Mouse (Mus musculus) spleen, adult 2 months (tissue): ENCODE data around the gene Chd1. TPM values are rescaled to one million over a fixed set of nuclear protein-coding genes. Genes with fewer than 3 reads are reported as not detected.

Experiments
- DNase-seq, 2 experiments: peaks; one replicate each; pipeline versions ENCODE4 v3.0.0 to v3.0.0-alpha.2; 2012 to 2021; ENCODE audit warnings: low spot score in 2 of 2, low read depth in 1 of 2
- H3K27ac ChIP-seq: fragments of 200-500 bp; 2 replicates; pipeline ENCODE4 v1.5.1; 2012; ENCODE audit warnings: low read length, inconsistent platforms; ENCODE audit not compliant: insufficient read depth
- H3K27me3 ChIP-seq: fragments of 200-500 bp; 2 replicates; pipeline ENCODE4 v1.6.1; 2012; ENCODE audit warnings: mild to moderate bottlenecking, moderate library complexity, low read length, inconsistent platforms; ENCODE audit not compliant: control insufficient read depth, insufficient read depth
- H3K36me3 ChIP-seq: fragments of 200-500 bp; 2 replicates; pipeline ENCODE4 v1.6.1; 2012; ENCODE audit warnings: mild to moderate bottlenecking, low read length, inconsistent platforms; ENCODE audit not compliant: control insufficient read depth, insufficient read depth
- H3K4me1 ChIP-seq: fragments of 200-500 bp; 2 replicates; pipeline ENCODE4 v1.6.1; 2011; ENCODE audit warnings: inconsistent platforms; ENCODE audit not compliant: control insufficient read depth, insufficient read depth, insufficient read length
- H3K4me3 ChIP-seq: fragments of 200-500 bp; 2 replicates; pipeline ENCODE4 v1.5.1; 2011; ENCODE audit warnings: mild to moderate bottlenecking, inconsistent platforms; ENCODE audit not compliant: insufficient read depth, insufficient read length; ENCODE audit errors: extremely low read depth
- CTCF ChIP-seq: fragments of 200-500 bp; IDR thresholded peaks from 2 replicates; pipeline ENCODE4 v1.5.1; 2011; ENCODE audit warnings: mild to moderate bottlenecking, inconsistent platforms; ENCODE audit not compliant: insufficient read depth, insufficient read length, insufficient replicate concordance; ENCODE audit errors: extremely low read depth
- POLR2A ChIP-seq: fragments of 200-500 bp; IDR thresholded peaks from 2 replicates; pipeline ENCODE4 v1.6.1; 2011; ENCODE audit warnings: low read depth, low read length, inconsistent platforms
- WGBS: fragments of 180-500 bp; shearing (Covaris S2); methylation state at CpG from one replicate; pipeline ENCODE4 v1.1.7; 2018; 5-methylcytosine and 5-hydroxymethylcytosine counted together
- polyA plus RNA-seq: library from polyadenylated mRNA; depleted of rRNA; stranded (reverse); fragments of >200 nt; gene quantifications from 2 replicates; pipeline ENCODE4 v1.2.3, GENCODE M21; 2012; rRNA removed

The Chd1 gene
- 6.2 and 12.6 TPM in 2 replicates for polyA plus RNA-seq

- Histone ChIP-seq H3K36me3 (no peaks in the 10 kb centered on the region), H3K4me3 (peak within 1 kb of the TSS; percentile 84), H3K27me3 (no peaks in the 10 kb centered on the region), H3K4me1 (no peaks in the 10 kb centered on the region), H3K27ac (peak within 1 kb of the TSS; percentile 93)
- WGBS = 1% methylated on average over 105 of the region's 124 CpGs
- peak; percentile 73 to 83 for DNase-seq
- TF ChIP-seq POLR2A (peak; percentile 38; the same call in 1 of the 2 replicates), CTCF (no peak)
These were observed at the start of gene Chd1 for GRCm38 (mm10) chr17:15704475-15705300. Gene Chd1 (plus strand): TSS chr17:15704967.

- 18% methylated on average over 6 of the region's 6 CpGs for WGBS
- Histone ChIP-seq H3K27ac (no peak overlapping the region), H3K27me3 (no peaks in the 10 kb centered on the region), H3K4me3 (no peak overlapping the region), H3K36me3 (no peaks in the 10 kb centered on the region), H3K4me1 (no peaks in the 10 kb centered on the region)
- no peak for TF ChIP-seq CTCF
- no peak for TF ChIP-seq POLR2A
- no peak for DNase-seq
These were observed 47.7 kb upstream of the Chd1 start for GRCm38 (mm10) chr17:15656881-15657607.

- 88% methylated on average over 5 of the region's 5 CpGs for WGBS
- Histone ChIP-seq H3K4me3 (no peak overlapping the region), H3K4me1 (no peaks in the 10 kb centered on the region), H3K27me3 (no peaks in the 10 kb centered on the region), H3K36me3 (no peaks in the 10 kb centered on the region), H3K27ac (no peak overlapping the region)
- no peak for TF ChIP-seq POLR2A
- no peak for TF ChIP-seq CTCF
- no peak for DNase-seq
These were observed 31.9 kb upstream of the Chd1 start for GRCm38 (mm10) chr17:15672870-15673269.

- DNase-seq = no peak
- Histone ChIP-seq H3K4me3 (no peak overlapping the region), H3K27me3 (no peaks in the 10 kb centered on the region), H3K4me1 (no peaks in the 10 kb centered on the region), H3K36me3 (no peaks in the 10 kb centered on the region), H3K27ac (no peak overlapping the region)
- WGBS = 11% methylated on average over 6 of the region's 6 CpGs
- no peak for TF ChIP-seq POLR2A
- no peak for TF ChIP-seq CTCF
These were observed 26.7 kb upstream of the Chd1 start for GRCm38 (mm10) chr17:15677970-15678645.

GRCm38 (mm10) chr17:15679966-15680630 is 24.7 kb upstream of the Chd1 start:
- Histone ChIP-seq H3K4me3 (no peak overlapping the region), H3K27me3 (no peaks in the 10 kb centered on the region), H3K27ac (no peak overlapping the region), H3K36me3 (no peaks in the 10 kb centered on the region), H3K4me1 (no peaks in the 10 kb centered on the region)
- WGBS = 86% methylated on average over 9 of the region's 9 CpGs
- TF ChIP-seq POLR2A (no peak), CTCF (no peak)
- no peak for DNase-seq

- Histone ChIP-seq H3K27ac (no peak overlapping the region), H3K36me3 (no peaks in the 10 kb centered on the region), H3K27me3 (no peaks in the 10 kb centered on the region), H3K4me3 (no peak overlapping the region), H3K4me1 (no peaks in the 10 kb centered on the region)
- WGBS = 92% methylated on average over 4 of the region's 4 CpGs
- TF ChIP-seq CTCF = no peak
- no peak for TF ChIP-seq POLR2A
- no peak for DNase-seq
These were observed 24.1 kb upstream of the Chd1 start for GRCm38 (mm10) chr17:15680661-15681060.
